Mouse (Mus musculus) hindbrain, embryonic 13.5 days (tissue): ENCODE data around the gene Naaladl1. TPM values are rescaled to one million over a fixed set of nuclear protein-coding genes. Genes with fewer than 3 reads are reported as not detected.

Source experiments
- ATAC-seq: fragments of 200-750 bp; cut with Nextera tagmentation; 2 replicates; pipeline ENCODE4 v1.8.0; 2017; ENCODE audit warnings: moderate TSS enrichment; ENCODE audit not compliant: low FRiP score
- H3K27ac ChIP-seq: fragments of 300-500 bp; sonication (generic); 2 replicates; pipeline ENCODE4 v1.5.1; 2015; ENCODE audit warnings: inconsistent platforms, mild to moderate bottlenecking, moderate library complexity
- H3K27me3 ChIP-seq: fragments of 300-500 bp; sonication (generic); 2 replicates; pipeline ENCODE4 v1.6.1; 2015; ENCODE audit warnings: mild to moderate bottlenecking, inconsistent platforms
- H3K36me3 ChIP-seq: fragments of 300-500 bp; sonication (generic); 2 replicates; pipeline ENCODE4 v1.6.1; 2015; ENCODE audit warnings: mild to moderate bottlenecking, inconsistent platforms
- H3K4me1 ChIP-seq: fragments of 300-500 bp; sonication (generic); replicated peaks from 2 replicates; pipeline ENCODE4 v1.6.1; 2015; ENCODE audit warnings: inconsistent platforms
- H3K4me2 ChIP-seq: fragments of 300-500 bp; sonication (generic); 2 replicates; pipeline ENCODE4 v1.6.1; 2015; ENCODE audit warnings: inconsistent platforms, mild to moderate bottlenecking, moderate library complexity
- H3K4me3 ChIP-seq: fragments of 300-500 bp; sonication (generic); 2 replicates; pipeline ENCODE4 v1.5.1; 2015; ENCODE audit warnings: mild to moderate bottlenecking, inconsistent platforms
- H3K9ac ChIP-seq: fragments of 300-500 bp; sonication (generic); 2 replicates; pipeline ENCODE4 v1.6.1; 2015; ENCODE audit warnings: mild to moderate bottlenecking, inconsistent platforms
- H3K9me3 ChIP-seq: fragments of 300-500 bp; sonication (generic); 2 replicates; pipeline ENCODE4 v1.6.1; 2016; ENCODE audit warnings: inconsistent platforms
- WGBS: fragments of 180-500 bp; shearing (Covaris S2); methylation state at CpG from one replicate; pipeline ENCODE4 v1.1.7; 2015; 5-methylcytosine and 5-hydroxymethylcytosine counted together
- polyA plus RNA-seq: library from polyadenylated mRNA; unstranded; fragments of >200 nt; fragmentation: Nextera tagmentation; extraction: Ambion mirVana; gene quantifications from 2 replicates; pipeline ENCODE4 v1.2.1, GENCODE M21; 2015

The Naaladl1 gene
- polyA plus RNA-seq, 1 experiment from 2014 or later, result 0.27 TPM

GRCm38 (mm10) chr19:6140678-6141393 is 35.3 kb downstream of the Naaladl1 start, which contains the start of gene Batf2:
Gene Batf2, plus strand, starts transcription at chr19:6140983.
- under 1% methylated on average over 65 of the region's 68 CpGs for WGBS
- peak; percentile 95 for ATAC-seq
- Histone ChIP-seq H3K27me3 (no peaks in the 10 kb centered on the region), H3K27ac (peak within 1 kb of the TSS; percentile 99), H3K4me2 (peak within 1 kb of the TSS; percentile 75), H3K4me1 (peaks cover 24% of the 10 kb centered on the region), H3K4me3 (peak within 1 kb of the TSS; percentile 61), H3K9me3 (no peaks in the 10 kb centered on the region), H3K36me3 (peaks cover 25% of the 10 kb centered on the region), H3K9ac (peak within 1 kb of the TSS; percentile 90)

- Histone ChIP-seq H3K9me3 (no peaks in the 10 kb centered on the region), H3K4me1 (peaks cover 24% of the 10 kb centered on the region), H3K36me3 (peaks cover 20% of the 10 kb centered on the region), H3K4me2 (peak within 1 kb of the TSS; percentile 75), H3K9ac (peak within 1 kb of the TSS; percentile 90), H3K27ac (peak within 1 kb of the TSS; percentile 99), H3K27me3 (no peaks in the 10 kb centered on the region), H3K4me3 (peak within 1 kb of the TSS; percentile 61)
- peak; percentile 81 for ATAC-seq
- WGBS, result under 1% methylated on average over 15 of the region's 15 CpGs
Measured at GRCm38 (mm10) chr19:6141394-6141749, 35.8 kb downstream of the Naaladl1 start, which contains the start of gene Arl2. Gene Arl2, minus strand, starts transcription at chr19:6141548.

- 79% methylated on average over 5 of the region's 5 CpGs for WGBS
- Histone ChIP-seq H3K9ac (no peak overlapping the region), H3K4me2 (no peak overlapping the region), H3K27ac (no peak overlapping the region), H3K4me3 (no peak overlapping the region), H3K9me3 (no peaks in the 10 kb centered on the region), H3K4me1 (peaks cover 10% of the 10 kb centered on the region), H3K36me3 (no peaks in the 10 kb centered on the region), H3K27me3 (no peaks in the 10 kb centered on the region)
- no peak for ATAC-seq
Measured at GRCm38 (mm10) chr19:6144842-6145241, 39.3 kb downstream of the Naaladl1 start.

GRCm38 (mm10) chr19:6155174-6155573 is 49.6 kb downstream of the Naaladl1 start:
- ATAC-seq, result no peak
- 89% methylated on average over 9 of the region's 9 CpGs for WGBS

GRCm38 (mm10) chr19:6156372-6156771 is 50.8 kb downstream of the Naaladl1 start:
- Histone ChIP-seq H3K27ac (no peak overlapping the region), H3K9ac (no peak overlapping the region), H3K9me3 (no peaks in the 10 kb centered on the region), H3K36me3 (no peaks in the 10 kb centered on the region), H3K4me2 (no peak overlapping the region), H3K27me3 (no peaks in the 10 kb centered on the region), H3K4me3 (no peak overlapping the region), H3K4me1 (no peaks in the 10 kb centered on the region)
- ATAC-seq, result no peak
- WGBS, result 62% methylated on average over 8 of the region's 8 CpGs

More at GRCm38 (mm10) chr19:6155174-6155573, 49.6 kb downstream of the Naaladl1 start:
- Histone ChIP-seq H3K27me3 (no peaks in the 10 kb centered on the region), H3K9ac (no peak overlapping the region), H3K4me3 (no peak overlapping the region), H3K36me3 (no peaks in the 10 kb centered on the region), H3K4me1 (no peaks in the 10 kb centered on the region), H3K9me3 (no peaks in the 10 kb centered on the region), H3K4me2 (no peak overlapping the region), H3K27ac (no peak overlapping the region)

- 80% methylated on average over 6 of the region's 6 CpGs for WGBS
- Histone ChIP-seq H3K27ac (no peak overlapping the region), H3K36me3 (no peaks in the 10 kb centered on the region), H3K4me1 (no peaks in the 10 kb centered on the region), H3K9me3 (no peaks in the 10 kb centered on the region), H3K9ac (no peak overlapping the region), H3K4me2 (no peak overlapping the region), H3K4me3 (no peak overlapping the region), H3K27me3 (no peaks in the 10 kb centered on the region)
- ATAC-seq, result no peak
Measured at GRCm38 (mm10) chr19:6157220-6157619, 51.6 kb downstream of the Naaladl1 start.

- Histone ChIP-seq H3K4me2 (no peak overlapping the region), H3K4me1 (no peaks in the 10 kb centered on the region), H3K36me3 (no peaks in the 10 kb centered on the region), H3K9ac (no peak overlapping the region), H3K27me3 (no peaks in the 10 kb centered on the region), H3K9me3 (no peaks in the 10 kb centered on the region), H3K4me3 (no peak overlapping the region), H3K27ac (no peak overlapping the region)
- 76% methylated on average over 10 of the region's 10 CpGs for WGBS
- no peak for ATAC-seq
Measured at GRCm38 (mm10) chr19:6163872-6164547, 58.4 kb downstream of the Naaladl1 start.

Other genes with a start within 250 kb of the Naaladl1 start
- 17.5 and 19.3 TPM in 2 replicates for gene Frmd8, start 230.5 kb upstream of the Naaladl1 start, polyA plus RNA-seq
- gene Slc25a45, start 228.0 kb upstream of the Naaladl1 start, polyA plus RNA-seq, result 2.6 and 2.8 TPM in 2 replicates
- gene Tigd3, start 211.6 kb upstream of the Naaladl1 start, polyA plus RNA-seq, result 15.2 and 15.9 TPM in 2 replicates
- 128 and 137 TPM in 2 replicates for gene Dpf2, start 192.8 kb upstream of the Naaladl1 start, polyA plus RNA-seq
- gene Cdc42ep2, start 181.0 kb upstream of the Naaladl1 start, polyA plus RNA-seq, result 11.5 and 12.4 TPM in 2 replicates
- 22.6 and 24.2 TPM in 2 replicates for gene Pola2, start 141.6 kb upstream of the Naaladl1 start, polyA plus RNA-seq
- gene Slc22a20, start 119.6 kb upstream of the Naaladl1 start, polyA plus RNA-seq, result not detected in 2 replicates
- gene Capn1, start 89.9 kb upstream of the Naaladl1 start, polyA plus RNA-seq, result 3.3 and 4.7 TPM in 2 replicates
- 30.6 and 33.0 TPM in 2 replicates for gene Syvn1, start 59.2 kb upstream of the Naaladl1 start, polyA plus RNA-seq
- 64.6 and 68.9 TPM in 2 replicates for gene Mrpl49, start 48.0 kb upstream of the Naaladl1 start, polyA plus RNA-seq
- 648 and 656 TPM in 2 replicates for gene Fau, start 47.9 kb upstream of the Naaladl1 start, polyA plus RNA-seq
- gene Znhit2, start 44.6 kb upstream of the Naaladl1 start, polyA plus RNA-seq, result 30.7 and 34.7 TPM in 2 replicates
- gene Tm7sf2, start 37.4 kb upstream of the Naaladl1 start, polyA plus RNA-seq, result 50.4 and 51.6 TPM in 2 replicates
- gene Vps51, start 28.6 kb upstream of the Naaladl1 start, polyA plus RNA-seq, result 81.8 and 85.5 TPM in 2 replicates
- gene Tmem262, start 25.7 kb upstream of the Naaladl1 start, polyA plus RNA-seq, result not detected in 2 replicates
- gene Gm28374, start 23.5 kb upstream of the Naaladl1 start, polyA plus RNA-seq, result 1.1 and 2.3 TPM in 2 replicates
- gene Zfpl1, start 20.8 kb upstream of the Naaladl1 start, polyA plus RNA-seq, result 79.2 and 82.5 TPM in 2 replicates
- gene Cdca5, start 20.8 kb upstream of the Naaladl1 start, polyA plus RNA-seq, result 8.2 and 9.2 TPM in 2 replicates
- gene AC131692.1, start 11.4 kb upstream of the Naaladl1 start, polyA plus RNA-seq, result not detected in 2 replicates
- 43.0 and 43.6 TPM in 2 replicates for gene Sac3d1, start 12.9 kb downstream of the Naaladl1 start, polyA plus RNA-seq
- 55.7 and 58.3 TPM in 2 replicates for gene Snx15, start 22.5 kb downstream of the Naaladl1 start, polyA plus RNA-seq
- gene Batf2, start 35.2 kb downstream of the Naaladl1 start, polyA plus RNA-seq, result not detected in 2 replicates
- 128 and 133 TPM in 2 replicates for gene Arl2, start 35.8 kb downstream of the Naaladl1 start, polyA plus RNA-seq
- gene Majin, start 78.6 kb downstream of the Naaladl1 start, polyA plus RNA-seq, result not detected in 2 replicates
- gene Gpha2, start 120.6 kb downstream of the Naaladl1 start, polyA plus RNA-seq, result 0.27 TPM in 1 of 2 replicates, not detected in the other
- gene Ppp2r5b, start 130.1 kb downstream of the Naaladl1 start, polyA plus RNA-seq, result 93.8 and 98.3 TPM in 2 replicates
- gene Atg2a, start 135.9 kb downstream of the Naaladl1 start, polyA plus RNA-seq, result 11.6 and 11.7 TPM in 2 replicates
- 86.8 and 96.4 TPM in 2 replicates for gene Ehd1, start 170.9 kb downstream of the Naaladl1 start, polyA plus RNA-seq
- gene Cdc42bpg, start 200.7 kb downstream of the Naaladl1 start, polyA plus RNA-seq, result 0.42 and 0.48 TPM in 2 replicates
- 71.7 and 73.8 TPM in 2 replicates for gene Men1, start 229.2 kb downstream of the Naaladl1 start, polyA plus RNA-seq
- gene Map4k2, start 235.4 kb downstream of the Naaladl1 start, polyA plus RNA-seq, result 17.5 and 17.6 TPM in 2 replicates